Mouse (Mus musculus) brain, embryonic 14.5 days (tissue): Measurements from ENCODE around the gene Ctdspl. TPM values are rescaled to one million over a fixed set of nuclear protein-coding genes. Genes with fewer than 3 reads are reported as not detected.
A peak's percentile ranks its signal among the peaks of the same experiment; 100 is the strongest.

ENCODE experiments used
- DNase-seq: peaks from one replicate; pipeline ENCODE4 v3.0.0-alpha.2; 2011; ENCODE audit warnings: low read depth
- CTCF ChIP-seq: fragments of 200-500 bp; IDR thresholded peaks from 2 replicates; pipeline ENCODE4 v1.5.1; 2012; ENCODE audit warnings: inconsistent platforms, mild to moderate bottlenecking, moderate library complexity, borderline replicate concordance; ENCODE audit not compliant: insufficient read depth, insufficient read length; ENCODE audit errors: extremely low read depth
- POLR2A ChIP-seq: fragments of 200-500 bp; IDR thresholded peaks from 2 replicates; pipeline ENCODE4 v1.6.1; 2012; ENCODE audit warnings: mild to moderate bottlenecking, inconsistent platforms, borderline replicate concordance; ENCODE audit not compliant: poor library complexity, insufficient read depth, insufficient read length, severe bottlenecking; ENCODE audit errors: extremely low read depth
- polyA plus RNA-seq: library from polyadenylated mRNA; depleted of rRNA; stranded (reverse); fragments of >200 nt; gene quantifications from 2 replicates; pipeline ENCODE4 v1.2.3, GENCODE M21; 2012

Ctdspl gene
- polyA plus RNA-seq, 1 experiment, result 16.0 TPM

DNA sequence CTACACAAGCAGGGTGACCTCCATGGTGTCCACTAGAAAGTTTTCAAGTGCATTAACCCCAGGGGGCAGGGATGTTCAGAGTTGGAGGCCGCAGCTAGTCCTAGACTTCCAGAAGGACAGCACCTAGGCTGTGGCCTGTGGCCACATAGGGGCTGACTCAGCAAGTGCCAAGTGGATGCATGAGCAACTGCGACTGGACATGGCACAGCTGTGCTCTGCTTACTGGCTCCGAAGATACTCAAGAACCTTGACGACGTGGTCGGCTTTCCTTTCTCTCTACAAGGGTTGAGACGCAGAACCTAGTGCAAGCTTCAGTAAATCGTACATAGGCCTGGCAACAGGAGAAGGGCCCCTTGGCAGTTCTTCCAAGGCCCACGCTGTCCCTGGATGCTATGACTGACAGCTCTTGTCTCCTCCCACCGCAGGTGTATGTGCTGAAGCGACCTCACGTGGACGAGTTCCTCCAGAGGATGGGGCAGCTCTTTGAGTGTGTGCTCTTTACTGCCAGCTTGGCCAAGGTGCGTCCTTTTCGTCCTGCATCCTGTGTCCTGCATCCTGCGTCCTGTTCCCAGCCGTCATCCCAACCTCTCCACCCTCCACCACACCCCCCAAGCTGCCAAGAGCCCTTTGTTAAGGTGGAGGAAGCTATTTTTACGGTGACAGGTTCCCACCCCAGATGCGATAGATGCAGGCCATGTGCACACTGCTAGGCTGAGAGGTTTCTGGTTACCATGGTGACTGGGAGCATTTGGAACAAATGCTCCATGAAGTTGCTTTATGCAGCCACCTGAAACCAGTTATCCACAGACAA, 107.1 kb downstream of the Ctdspl start:
- DNase-seq, result peak; percentile 88
- TF ChIP-seq CTCF, result no peak
- TF ChIP-seq POLR2A, result no peak

DNA sequence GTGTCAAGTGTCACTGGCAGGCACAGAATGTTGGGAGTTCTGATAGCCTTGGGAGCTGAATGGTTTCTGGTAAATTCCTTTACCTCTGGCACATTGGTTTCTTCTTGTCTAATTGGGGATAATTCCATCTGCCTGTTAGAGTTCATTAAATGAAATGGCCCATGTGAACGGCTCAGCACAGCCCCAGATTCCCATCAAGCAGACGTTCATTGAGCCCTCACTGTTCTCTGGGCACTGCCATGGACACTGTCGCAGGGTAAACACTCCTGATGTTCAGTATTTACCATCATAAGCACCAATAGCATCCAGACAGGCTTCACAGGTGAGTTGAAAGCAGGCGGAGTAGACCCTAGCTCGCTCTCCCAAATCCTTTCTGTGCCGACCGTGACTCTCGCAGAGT, 107.8 kb downstream of the Ctdspl start:
- TF ChIP-seq CTCF (no peak), POLR2A (no peak)
- no peak for DNase-seq

DNA sequence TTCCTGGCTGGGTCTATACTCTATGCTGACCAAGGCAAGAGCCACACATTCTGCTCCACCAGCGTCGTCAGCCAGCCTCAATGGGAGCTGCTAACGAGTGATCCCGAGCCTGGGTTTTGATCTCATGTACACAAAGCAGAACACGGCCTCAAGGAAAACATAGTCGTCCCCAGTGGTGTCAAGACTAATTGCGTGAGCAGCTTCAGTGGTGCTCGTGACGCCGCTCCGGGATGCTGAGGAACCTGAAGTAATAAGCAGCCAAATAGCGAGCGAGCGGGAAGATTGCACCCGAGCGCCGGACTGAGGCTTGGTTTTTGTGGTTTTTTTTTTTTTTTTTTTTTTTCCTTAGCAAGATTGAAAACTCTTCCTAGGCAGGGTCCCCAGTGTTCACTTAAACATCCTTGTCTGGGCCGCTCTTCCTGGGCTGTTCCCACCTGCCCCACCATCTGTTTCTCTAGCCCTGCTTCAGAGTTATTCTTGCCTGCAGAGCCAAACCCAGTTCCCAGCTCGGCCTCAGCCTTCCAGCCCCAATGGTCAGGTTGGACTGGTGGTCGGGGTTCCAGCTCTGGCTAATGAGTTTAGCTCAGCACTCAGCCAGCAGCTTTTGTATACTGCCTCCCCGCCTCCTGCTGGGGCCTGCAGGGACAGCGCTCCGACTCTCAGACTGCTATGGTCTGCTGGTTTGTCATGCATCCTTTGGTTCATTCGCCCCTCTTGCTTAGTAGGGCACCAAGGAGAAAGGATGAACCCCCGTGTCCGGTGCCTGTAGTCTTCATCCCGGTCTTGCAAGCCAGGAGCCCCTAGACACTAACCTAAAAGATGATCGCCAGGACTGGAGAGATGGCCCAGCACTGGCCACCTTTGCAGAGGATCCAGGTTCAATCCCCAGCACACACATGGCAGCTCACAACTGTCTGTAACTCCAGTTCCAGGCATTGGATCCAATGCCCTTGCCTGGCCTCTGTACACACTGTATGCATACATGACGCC, 108.7 kb downstream of the Ctdspl start:
- DNase-seq, result peak; percentile 72
- TF ChIP-seq CTCF (no peak), POLR2A (no peak)

DNA sequence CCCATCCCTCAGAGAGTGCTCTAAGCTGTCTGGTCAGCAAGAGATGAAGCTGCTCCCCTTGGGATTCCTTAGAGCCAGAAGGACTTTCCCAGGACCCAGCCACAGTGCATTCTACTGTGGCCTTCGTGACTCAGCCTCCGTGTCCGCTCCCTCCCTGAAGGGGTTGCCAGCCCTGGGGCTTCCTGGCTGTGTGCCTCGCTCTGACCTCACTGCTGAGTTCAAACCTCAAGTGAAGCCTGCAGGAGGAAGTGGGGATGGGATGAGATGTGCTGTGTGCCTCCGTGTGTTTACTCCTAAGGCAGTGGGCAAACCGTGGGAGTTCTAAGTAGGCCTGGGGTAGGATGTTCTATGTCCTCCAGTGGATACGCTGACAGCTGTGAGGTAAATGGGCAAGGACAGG, 109.6 kb downstream of the Ctdspl start:
- TF ChIP-seq CTCF (no peak), POLR2A (no peak)
- DNase-seq, result peak; percentile 35

DNA sequence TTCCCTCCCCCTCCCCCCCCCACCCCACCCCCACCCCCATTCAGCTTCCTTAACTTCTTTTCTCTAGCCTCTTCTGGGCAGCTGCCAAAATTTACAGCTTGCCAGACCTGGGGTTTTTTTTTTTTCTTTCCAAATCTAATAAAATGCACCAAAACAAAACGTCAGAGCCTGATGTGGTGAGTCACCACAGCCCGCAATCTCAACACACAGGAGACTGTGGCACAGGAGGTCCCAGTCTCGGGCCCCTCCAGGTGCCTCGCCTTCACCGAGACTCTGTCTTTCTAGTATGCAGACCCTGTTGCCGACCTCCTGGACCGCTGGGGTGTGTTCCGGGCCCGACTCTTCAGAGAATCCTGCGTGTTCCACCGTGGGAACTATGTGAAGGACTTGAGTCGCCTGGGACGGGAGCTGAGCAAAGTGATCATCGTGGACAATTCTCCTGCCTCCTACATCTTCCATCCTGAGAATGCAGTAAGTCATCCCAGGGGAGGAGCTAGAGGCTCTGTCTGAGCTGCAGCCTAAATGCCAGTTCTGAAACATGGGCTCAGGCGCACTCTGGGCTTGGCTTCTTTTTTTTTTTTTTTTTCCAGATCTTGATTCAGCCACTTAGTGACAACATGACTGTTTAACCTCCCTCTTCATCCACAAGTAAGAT, 111.0 kb downstream of the Ctdspl start:
- peak; percentile 77 for DNase-seq
- no peak for TF ChIP-seq POLR2A
- no peak for TF ChIP-seq CTCF

DNA sequence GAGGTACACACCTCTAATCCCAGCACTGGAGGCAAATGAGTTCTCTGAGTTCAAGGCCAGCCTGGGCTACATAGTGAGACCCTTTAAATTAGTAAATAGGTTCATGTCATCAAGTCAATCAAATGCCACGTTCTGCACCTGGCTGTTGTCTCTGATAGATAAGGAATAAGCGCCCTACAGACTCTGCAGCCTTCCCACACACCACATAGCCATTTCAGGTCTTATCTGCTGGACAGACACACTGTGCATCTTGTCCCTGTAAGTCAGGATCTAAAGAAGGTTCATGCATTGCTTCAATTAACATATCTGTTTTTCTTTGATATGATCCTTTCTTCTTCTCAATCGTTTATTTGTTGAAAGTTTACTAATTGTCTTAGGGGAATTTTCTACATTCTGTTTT, 112.3 kb downstream of the Ctdspl start:
- no peak for DNase-seq
- TF ChIP-seq CTCF, result no peak
- no peak for TF ChIP-seq POLR2A

DNA sequence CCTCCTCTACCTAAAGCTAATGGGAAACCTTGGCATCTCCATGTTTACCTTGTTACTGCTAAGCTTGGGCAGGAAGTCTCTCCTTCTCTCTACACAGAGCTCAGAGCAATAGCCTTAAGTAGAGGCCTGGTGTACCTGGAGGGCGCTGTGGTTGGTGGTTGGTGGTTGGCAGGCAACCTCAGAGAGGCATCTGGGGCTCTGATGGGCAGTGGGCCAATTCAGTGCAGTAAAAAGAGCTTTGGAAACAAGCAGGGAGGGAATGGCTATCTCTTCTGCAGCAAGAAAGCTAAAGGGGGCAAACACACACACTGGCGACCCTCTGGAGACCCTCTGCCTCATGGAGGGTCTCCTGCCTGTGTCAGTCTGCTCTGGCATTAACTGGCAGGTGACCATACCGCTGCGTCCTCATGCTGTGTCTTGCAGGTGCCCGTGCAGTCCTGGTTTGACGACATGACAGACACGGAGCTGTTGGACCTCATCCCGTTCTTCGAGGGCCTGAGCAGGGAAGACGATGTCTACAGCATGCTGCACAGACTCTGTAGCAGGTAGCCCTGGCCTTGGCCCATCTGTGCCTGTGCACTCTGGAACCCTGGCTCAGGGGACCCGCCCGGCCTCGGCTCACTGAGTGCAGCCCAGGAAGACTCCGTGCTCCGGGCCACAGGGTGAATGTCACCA, 114.0 kb downstream of the Ctdspl start:
- TF ChIP-seq CTCF (no peak), POLR2A (no peak)
- DNase-seq, result peak; percentile 54

DNA sequence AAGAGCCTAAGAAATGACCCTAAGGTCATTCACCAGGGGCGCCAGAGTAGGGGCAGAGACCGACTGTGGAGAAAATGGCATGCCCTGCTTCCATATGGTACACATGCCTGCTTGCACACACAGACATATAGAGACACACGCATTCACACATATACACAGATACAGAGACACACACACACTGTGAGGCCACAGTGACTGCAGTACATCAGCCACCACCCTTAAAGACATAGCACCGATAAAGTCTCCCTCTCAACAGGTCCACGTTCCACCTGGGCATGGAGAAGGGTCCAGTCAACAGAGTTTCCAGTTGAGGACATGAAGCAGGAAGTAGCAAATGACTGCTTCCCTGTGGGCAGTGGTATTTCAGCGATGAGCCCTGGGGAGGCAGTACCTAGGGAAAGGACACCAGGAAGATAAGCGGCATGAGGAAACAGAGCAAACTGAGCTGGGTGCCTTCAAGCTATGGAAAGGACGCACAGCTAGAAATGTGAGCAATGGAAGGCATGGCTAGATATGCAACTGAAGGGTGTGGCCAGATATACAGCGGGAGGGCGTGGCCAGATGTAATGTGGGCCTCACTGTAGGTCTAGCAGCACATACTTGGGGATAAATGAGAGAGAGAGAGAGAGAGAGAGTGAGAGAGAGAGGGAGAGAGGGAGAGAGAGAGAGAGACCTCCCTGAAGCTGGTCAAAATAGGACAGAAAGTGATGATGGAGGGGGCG, 122.1 kb downstream of the Ctdspl start:
- DNase-seq, result no peak
- no peak for TF ChIP-seq POLR2A
- no peak for TF ChIP-seq CTCF

DNA sequence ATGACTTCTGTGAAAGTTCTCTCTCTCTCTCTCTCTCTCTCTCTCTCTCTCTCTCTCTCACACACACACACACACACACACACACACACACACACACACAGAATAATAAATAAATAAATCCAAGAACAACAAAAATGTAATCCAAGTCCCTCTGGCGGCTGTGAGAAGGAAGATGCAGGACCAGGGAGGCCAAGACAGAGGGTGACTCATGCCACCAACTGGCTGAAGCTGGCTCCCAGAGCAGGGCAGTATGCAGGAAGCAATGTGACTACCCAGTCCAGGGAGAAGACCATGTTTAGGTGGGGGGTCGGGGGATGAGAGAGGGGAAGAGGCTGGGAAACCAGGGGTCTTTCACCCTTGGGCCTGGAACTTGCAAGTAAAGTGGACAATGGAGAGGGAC, 124.9 kb downstream of the Ctdspl start:
- no peak for DNase-seq

DNA sequence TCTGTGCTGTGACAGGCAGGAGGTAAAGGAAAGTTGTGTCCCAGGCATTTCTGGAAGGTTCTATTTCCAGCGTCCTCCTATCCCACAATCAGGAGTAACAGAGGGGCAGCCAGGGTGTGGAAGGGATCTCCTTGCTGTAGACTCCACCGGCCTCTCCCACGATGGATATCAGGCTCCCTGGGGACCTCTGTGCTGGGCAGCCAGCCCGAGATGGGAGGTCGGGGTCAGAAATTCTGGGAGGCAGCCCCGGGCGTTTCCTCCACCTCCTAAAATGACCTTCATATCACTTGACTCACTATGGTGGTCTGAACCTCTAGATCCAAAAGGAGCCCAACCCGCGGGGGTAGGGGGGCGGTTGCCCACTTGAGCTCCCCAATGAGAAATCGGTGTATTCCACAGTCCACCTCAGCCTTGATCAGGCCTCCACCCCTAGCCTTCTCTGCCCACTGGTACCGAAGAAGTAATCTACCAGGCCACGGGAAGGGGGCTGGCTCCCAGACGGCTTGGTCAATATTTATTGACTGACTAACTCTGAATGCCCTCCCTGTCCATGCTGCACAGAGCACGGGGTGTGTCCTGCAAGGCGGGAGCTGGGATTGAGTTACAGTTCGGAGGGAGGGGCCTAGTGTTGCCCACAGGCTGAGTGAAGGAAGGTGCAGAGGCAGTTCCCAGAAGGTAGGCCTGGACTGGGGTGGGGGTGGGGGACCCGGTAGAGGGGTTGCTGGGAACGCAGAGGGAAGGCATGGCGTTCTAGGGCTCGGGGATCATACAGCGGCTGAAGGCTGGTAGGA, 126.1 kb downstream of the Ctdspl start, which contains the start of gene Vill:
TSS of gene Vill (plus strand) at position 625 of the 791 bp plus-strand sequence.
- DNase-seq, result peak; percentile 47
- TF ChIP-seq POLR2A (no peak), CTCF (no peak)

More for the DNA sequence above, 124.9 kb downstream of the Ctdspl start:
- no peak for TF ChIP-seq POLR2A
- no peak for TF ChIP-seq CTCF
